Mouse (Mus musculus): ENCODE results near the gene Ppa1. TPM values are rescaled to one million over a fixed set of nuclear protein-coding genes. Genes with fewer than 3 reads are reported as not detected.
"Not testable (repeated sequence)": the region's sequence is repeated elsewhere in the genome, so short reads cannot be mapped to it uniquely, and the experiment has no call there.

Gene Ppa1
- 100 to 1,000 TPM; 115 to 116 TPM for total RNA-seq (2021)
- long read RNA-seq, experiment 1, transcript Ppa1-201 (11 exons, 1,364 nt): major isoform, 143 of 152 reads
- long read RNA-seq, experiment 1, partial matches to known transcripts: 7 of 152 reads
- long read RNA-seq, experiment 1, other reads (novel, unspliced or antisense): 2 of 152 reads
- long read RNA-seq, experiment 2, transcript Ppa1-201 (11 exons, 1,364 nt): major isoform, 97 of 109 reads
- long read RNA-seq, experiment 2, partial matches to known transcripts: 9 of 109 reads
- long read RNA-seq, experiment 2, other reads (novel, unspliced or antisense): 3 of 109 reads

DNA sequence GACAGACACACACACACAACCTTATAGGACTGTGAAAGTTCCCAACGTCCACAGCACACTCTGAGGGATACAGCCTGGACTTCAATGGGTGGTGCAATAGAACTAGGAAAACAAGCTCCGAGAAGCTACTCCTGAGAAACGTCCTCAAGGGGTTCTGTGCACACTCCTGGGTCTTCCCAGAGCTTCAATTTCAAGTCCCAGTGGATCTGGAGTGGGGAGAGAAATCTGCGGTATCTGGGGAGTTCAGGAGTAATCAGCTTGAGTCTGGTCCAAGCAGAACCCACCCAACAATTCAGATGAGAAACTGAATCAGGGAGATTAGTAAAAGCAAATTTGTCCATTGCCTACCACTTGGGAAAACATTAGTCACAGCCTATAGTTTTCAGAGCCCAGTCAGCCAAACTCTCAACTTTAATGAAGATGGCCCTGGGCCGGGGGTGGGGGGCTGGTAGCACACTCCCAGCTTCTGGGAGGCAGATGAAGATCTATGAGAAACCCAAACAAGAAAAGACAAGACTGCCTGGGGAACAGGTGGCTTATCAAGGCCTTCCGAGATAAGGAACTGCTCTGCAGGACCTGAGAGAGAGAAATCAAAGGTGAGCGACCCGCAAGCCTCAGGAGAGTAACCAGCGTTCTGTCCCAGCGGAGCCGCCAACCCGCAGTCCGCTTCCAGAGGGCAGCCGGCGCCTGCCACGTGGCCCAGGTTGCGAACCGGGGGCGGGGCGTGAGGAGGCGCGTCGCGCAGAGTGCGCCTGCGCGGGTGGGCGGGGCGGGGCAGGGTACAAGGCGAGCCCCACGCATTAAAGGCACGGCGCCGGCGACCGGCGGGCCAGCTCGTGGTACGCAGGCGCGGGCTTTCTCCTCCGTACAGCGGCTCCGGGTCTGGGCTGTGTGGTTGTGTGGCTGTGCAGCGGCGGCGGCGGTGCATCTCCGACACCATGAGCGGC, at the start of gene Ppa1:
Gene Ppa1 (plus strand): TSS at position 763 of the 947 bp plus-strand sequence.
- intact Hi-C loops (cut with DNase I): no loop called here
- DNase-seq (ENCODE audit: low spot score in 2 of 2): peak; percentile 71 to 88

- intact Hi-C loops (cut with DNase I): loop anchor here (10.0 kb wide), 1 partner anchor 255 kb away; no protein-coding TSS in a partner anchor
- DNase-seq (ENCODE audit: low spot score in 2 of 2): no peak
These were observed 48.7 kb upstream of the Ppa1 start for GRCm38 (mm10) chr10:61599556-61600114.

GRCm38 (mm10) chr10:61602283-61603033, 45.9 kb upstream of the Ppa1 start:
- intact Hi-C loops (cut with DNase I): loop anchor here (2.0 to 10.0 kb wide), 3 partner anchors 56 to 258 kb away; no protein-coding TSS in a partner anchor
- DNase-seq (ENCODE audit: low spot score in 2 of 2): peak; percentile 75 to 78

DNA sequence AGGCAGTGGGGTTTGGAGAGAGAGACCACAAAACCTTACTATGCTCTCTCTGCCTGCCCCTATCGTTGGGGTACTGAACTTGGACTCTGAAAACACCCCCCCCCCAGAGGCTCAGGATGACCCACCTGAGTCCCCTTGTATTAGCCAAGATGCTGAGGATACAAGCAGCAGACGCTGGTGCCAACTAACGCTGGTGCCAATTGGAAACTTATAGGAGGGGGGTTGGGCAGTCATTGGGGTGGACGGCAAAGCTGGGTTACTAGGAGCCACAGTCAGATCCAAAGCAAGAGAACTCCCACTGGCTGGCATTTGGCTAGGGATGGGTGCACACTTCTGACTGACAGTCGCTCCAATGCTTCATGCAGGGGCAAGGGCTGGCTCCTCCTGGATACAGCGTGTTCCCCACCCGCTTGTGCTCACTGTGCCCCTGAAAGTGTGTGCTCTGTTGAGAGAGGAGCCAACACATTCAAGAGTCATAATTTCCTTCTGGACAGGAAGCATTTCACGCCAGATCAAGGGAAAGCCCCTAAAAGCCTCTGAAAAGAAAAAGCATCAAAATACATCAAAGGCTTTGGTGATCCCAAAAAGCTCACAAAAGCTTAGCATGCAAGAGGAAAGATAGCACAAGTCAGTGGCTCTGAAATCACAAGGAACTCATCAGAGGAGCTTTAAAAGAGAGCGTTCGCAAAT, 43.8 kb upstream of the Ppa1 start:
- intact Hi-C loops (cut with DNase I): loop anchor here (10.0 kb wide), 1 partner anchor 260 kb away; no protein-coding TSS in a partner anchor

GRCm38 (mm10) chr10:61605381-61605780, 43.0 kb upstream of the Ppa1 start:
- not testable (repeated sequence) for DNase-seq (ENCODE audit: low spot score in 2 of 2)
- intact Hi-C loops (cut with DNase I): loop anchor here (10.0 kb wide), 1 partner anchor 261 kb away; no protein-coding TSS in a partner anchor

More for the DNA sequence above, 43.8 kb upstream of the Ppa1 start:
- no peak for DNase-seq (ENCODE audit: low spot score in 2 of 2)

GRCm38 (mm10) chr10:61605851-61606250, 42.5 kb upstream of the Ppa1 start:
- intact Hi-C loops (cut with DNase I): loop anchor here (10.0 kb wide), 1 partner anchor 261 kb away; no protein-coding TSS in a partner anchor
- DNase-seq (ENCODE audit: low spot score in 2 of 2): peak in 1 of 2 experiments; percentile 49

- intact Hi-C loops (cut with DNase I): loop anchor here (10.0 kb wide), 1 partner anchor 263 kb away; no protein-coding TSS in a partner anchor
- no peak for DNase-seq (ENCODE audit: low spot score in 2 of 2)
These were observed 40.1 kb upstream of the Ppa1 start for GRCm38 (mm10) chr10:61608233-61608632.

DNA sequence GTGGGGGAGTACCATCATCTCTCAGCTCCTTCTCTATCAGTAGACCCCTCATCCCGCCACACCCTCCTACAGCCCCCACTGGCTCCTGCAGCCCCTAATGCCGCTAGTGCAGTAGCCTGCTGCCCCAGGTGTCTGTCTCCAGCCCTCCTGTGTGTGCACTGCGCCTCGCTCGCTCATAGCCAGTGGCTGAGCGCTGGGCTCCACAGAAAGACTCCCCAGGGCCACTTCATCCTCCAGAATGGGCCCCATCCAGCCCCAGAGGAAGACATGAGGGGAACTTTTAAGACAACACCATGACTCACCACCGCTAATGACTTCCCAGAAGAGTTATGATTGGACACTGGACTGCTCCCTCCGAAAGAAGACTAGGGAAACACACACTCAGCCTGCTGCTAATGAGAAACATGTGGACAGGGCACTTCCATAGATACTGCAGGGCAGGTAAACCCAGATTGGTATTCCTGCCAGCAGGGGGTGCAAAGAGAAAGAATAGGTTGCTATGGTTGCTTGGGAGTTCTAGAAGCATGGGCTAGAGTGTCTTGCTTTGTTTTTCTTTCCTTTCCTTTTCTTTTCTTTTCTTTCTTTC, 37.6 kb upstream of the Ppa1 start:
- no peak for DNase-seq (ENCODE audit: low spot score in 2 of 2)
- intact Hi-C loops (cut with DNase I): loop anchor here (2.0 kb wide), 1 partner anchor 50 kb away; no protein-coding TSS in a partner anchor

- intact Hi-C loops (cut with DNase I): no loop called here
- DNase-seq (ENCODE audit: low spot score in 2 of 2): no peak
These were observed 34.0 kb upstream of the Ppa1 start for GRCm38 (mm10) chr10:61614311-61614710.

DNA sequence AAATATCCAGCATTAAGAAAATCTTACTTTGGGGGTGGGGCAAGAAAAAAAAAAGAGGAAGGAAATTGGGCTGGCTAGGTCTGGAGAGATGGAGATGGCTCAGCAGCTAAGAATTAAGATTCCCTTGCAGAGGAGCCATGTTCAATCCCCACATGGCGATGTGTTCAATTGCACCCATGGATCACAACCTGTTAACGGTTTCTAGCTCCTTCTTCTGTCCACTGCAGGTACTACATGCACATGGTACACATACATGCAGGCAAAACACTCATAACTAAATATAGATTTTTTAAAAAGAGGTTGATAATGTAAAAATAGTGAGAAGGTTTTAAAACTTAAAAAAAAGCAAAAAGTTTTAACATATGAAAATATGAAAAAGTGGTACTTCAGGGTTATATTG, 29.8 kb upstream of the Ppa1 start:
- no peak for DNase-seq (ENCODE audit: low spot score in 2 of 2)
- intact Hi-C loops (cut with DNase I): no loop called here

DNA sequence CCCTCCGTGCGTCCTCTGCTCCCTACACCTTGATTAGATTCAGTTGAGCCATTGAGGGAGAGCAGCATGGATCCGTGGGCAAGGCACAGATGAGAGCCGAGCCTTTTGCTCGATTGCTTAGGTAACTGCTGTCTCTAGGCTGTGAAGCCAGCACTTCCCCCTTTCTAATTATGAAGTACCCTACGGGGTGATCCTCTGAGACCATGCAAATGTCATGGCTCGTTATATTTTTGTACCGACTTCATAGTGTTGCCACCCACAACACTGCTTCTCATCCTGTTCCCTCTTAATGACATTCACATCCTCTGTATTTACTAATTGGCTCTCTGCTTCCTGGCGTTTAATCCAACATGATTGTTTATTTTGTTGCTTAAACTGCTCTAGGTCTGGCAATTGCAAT, 26.7 kb upstream of the Ppa1 start:
- DNase-seq (ENCODE audit: low spot score in 2 of 2): peak in 1 of 2 experiments; percentile 22
- intact Hi-C loops (cut with DNase I): no loop called here

- intact Hi-C loops (cut with DNase I); DNase-seq (ENCODE audit: low spot score in 2 of 2): not testable (repeated sequence)
These were observed 24.5 kb upstream of the Ppa1 start for GRCm38 (mm10) chr10:61623874-61624273.

DNA sequence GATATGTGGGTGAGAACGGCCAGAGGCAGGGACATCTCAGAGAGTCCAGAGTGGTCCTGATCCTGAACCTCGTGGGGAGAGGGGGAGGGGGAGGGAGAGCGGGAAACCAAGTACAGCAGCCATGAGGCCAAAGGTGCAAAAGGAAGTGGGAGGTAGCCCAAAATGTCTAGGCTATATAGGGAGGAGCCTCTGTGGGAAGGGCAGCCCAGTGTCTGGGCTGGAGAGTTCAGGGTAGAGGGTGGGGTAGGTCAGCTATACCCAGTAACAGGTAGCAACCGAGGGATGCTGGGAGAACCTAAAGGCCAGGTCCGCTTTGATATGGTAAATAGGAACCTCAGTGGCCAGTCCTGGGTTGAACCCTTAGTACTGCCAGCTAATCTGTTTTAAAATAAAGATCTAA, 23.6 kb upstream of the Ppa1 start:
- no peak for DNase-seq (ENCODE audit: low spot score in 2 of 2)
- intact Hi-C loops (cut with DNase I): no loop called here

GRCm38 (mm10) chr10:61625381-61626257, 22.7 kb upstream of the Ppa1 start:
- intact Hi-C loops (cut with DNase I): no loop called here
- peak; percentile 20 to 27 for DNase-seq (ENCODE audit: low spot score in 2 of 2)

DNA sequence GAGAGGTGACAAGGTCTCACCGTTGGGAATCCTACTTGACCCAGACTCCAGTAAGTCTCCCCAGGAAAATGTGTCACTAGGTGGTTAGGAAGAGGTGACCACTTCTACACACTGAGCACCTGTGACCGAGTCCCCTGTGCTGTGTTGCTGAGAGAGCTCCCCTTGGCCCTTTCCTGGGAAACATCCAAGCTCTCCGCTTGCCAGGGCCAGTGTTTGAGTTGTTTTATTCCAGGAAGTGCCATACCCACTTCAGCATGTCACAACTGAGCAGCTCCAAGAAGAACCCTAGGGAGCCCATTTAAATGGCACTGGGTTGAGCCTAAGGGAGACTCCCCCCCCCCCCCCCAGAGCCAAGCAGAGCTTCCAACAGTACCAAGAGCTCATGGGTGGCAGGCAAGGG, 21.8 kb upstream of the Ppa1 start:
- DNase-seq (ENCODE audit: low spot score in 2 of 2): no peak
- intact Hi-C loops (cut with DNase I): no loop called here

DNA sequence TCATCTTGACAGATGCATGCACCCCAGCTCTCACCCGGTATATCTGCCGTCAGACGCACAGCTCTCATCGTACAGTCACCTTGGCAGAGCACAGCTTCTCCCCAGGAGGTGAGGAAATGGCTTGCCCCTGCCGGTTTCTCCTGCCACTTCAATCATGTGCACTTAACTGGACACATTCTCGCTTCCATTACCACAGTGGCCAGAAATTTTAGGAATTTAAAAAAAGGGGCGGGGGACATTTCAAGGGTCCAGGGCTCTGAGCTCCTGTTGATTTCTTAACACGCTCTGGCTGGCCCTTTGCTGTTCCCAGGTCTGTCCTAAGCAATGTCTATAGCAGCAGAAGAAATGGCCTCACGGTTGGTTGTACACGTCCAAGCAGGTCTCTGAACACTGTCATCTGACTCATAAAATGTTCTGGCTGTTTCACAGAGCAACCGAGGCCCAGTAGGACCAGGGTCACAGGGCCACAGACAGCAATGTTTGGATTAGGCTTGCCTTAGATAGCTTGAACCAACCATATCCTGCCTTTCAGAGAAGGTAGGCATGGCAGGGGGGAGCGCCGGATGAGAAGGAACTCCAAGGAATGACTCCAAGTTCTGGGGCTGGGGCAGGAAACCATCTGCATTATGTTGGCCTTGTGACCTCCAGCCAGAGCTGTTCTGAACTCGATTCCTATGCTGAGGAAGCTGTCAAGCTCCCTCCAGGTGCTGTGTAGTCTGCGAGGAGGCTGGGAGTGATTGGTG, 21.0 kb upstream of the Ppa1 start:
- no peak for DNase-seq (ENCODE audit: low spot score in 2 of 2)
- intact Hi-C loops (cut with DNase I): no loop called here

GRCm38 (mm10) chr10:61627938-61628250, 20.5 kb upstream of the Ppa1 start:
- no peak for DNase-seq (ENCODE audit: low spot score in 2 of 2)
- intact Hi-C loops (cut with DNase I): no loop called here

Data from left cerebral cortex, postnatal 14 days (tissue).